Mouse (Mus musculus) left cerebral cortex, postnatal 14 days (tissue): ENCODE data around the gene Nfib. TPM values are rescaled to one million over a fixed set of nuclear protein-coding genes. Genes with fewer than 3 reads are reported as not detected.

Experiments used
- DNase-seq, 2 experiments: peaks; one replicate each; pipeline ENCODE4 v3.0.0; 2021 to 2022; ENCODE audit warnings: low spot score in 2 of 2, mixed read lengths in 1 of 2
- intact Hi-C: fragments of 180-260 bp; cut with DNase I; formaldehyde crosslinking; loops from one replicate; pipeline ENCODE4 v1.15.1; 2025
- total RNA-seq, 2 experiments: library from RNA; stranded (reverse); gene quantifications; 2 replicates each; pipeline ENCODE4 v1.2.3; 2021

The Nfib gene
- total RNA-seq, 2 experiments from 2014 or later = 94.4 to 100 TPM

DNA sequence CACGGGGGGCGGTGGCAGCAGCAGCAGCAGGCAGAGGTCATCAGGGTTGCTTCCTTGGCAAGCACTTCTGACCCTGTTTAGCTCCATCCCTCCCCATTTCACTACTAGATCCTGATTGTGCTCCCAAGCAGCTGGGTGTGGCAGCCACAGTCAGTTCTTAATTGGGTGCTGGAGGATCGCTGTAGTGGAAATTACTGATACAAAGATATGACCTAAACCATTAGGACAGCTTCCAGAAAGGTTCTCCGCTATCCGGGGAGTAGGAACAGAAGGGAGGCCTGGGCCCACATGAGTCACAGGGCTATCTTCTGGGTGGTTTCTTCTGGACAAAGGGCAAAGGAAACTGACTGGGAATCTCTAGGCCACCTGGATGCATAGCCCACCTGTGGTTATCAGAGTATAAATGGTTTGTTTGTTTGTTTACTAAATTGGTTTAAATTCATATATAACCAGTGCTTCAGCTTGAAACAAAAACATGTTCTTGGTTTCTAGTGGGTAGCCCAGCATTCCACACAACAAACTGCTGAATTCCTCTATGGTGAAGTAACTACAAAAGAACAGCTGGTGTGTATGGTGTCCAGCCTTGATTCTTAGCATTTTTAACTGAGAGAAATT is 64.4 kb downstream of the Nfib start:
- intact Hi-C loops = loop anchor here (10.0 kb wide), 1 partner anchor 544 kb away; no protein-coding TSS in a partner anchor
- no peak for DNase-seq

DNA sequence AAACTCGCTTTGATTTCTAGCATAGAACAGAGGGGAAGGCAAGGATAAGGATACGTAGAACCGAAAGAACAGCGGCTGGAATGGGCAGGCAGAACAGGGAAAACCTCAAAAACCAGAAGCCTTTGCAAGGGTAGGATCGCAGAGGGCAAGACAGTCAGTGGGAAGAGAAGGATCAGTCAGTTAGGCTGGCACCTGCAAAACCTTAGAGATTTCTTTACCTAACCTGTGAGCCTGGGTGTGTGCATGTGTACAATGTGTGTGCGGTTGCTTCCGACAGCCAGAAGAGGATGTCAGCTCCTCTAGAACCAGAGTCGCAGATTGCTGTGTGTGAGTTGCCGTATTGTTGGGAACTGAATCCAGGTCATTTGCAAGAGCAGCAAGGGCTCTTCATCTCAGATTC is 67.3 kb downstream of the Nfib start:
- intact Hi-C loops = no loop called here
- DNase-seq = no peak

DNA sequence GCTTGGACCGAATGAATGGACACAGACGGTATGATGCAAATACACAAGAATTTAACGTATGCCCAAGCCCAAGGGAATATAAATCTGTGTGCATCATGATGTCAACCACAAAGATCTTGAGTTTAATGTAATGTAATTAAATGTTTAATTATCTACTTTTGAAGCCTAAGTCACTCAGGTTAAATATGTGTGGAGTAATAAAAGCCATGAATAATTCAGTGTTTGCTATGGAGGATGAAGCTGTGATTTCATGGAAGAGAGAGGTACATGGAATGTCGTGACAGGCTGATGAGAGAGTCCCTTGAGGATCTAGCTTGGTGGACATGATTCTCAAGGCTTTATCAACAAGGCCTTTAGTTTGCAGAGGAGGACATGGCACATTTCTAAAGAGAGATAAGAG is 67.9 kb downstream of the Nfib start:
- intact Hi-C loops = no loop called here
- DNase-seq = no peak

DNA sequence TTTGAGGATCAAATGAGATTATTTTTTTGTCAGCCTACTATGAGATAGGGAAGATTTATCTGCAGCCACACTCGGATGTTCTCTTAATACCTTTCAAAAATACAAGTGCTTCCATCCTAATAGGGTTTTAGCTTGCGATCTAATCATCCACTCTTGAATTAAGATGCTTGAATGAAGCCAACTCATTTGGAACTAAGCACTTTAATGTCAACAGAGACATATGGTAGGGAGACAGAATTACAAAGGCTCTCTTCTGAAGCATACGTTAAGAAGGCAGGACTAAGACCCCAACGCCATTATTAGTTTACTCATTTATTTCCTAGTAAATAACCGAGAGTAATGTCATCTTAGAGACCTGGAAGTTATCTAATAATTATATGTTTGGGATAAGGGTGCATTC is 68.9 kb downstream of the Nfib start:
- DNase-seq = no peak
- intact Hi-C loops = no loop called here

DNA sequence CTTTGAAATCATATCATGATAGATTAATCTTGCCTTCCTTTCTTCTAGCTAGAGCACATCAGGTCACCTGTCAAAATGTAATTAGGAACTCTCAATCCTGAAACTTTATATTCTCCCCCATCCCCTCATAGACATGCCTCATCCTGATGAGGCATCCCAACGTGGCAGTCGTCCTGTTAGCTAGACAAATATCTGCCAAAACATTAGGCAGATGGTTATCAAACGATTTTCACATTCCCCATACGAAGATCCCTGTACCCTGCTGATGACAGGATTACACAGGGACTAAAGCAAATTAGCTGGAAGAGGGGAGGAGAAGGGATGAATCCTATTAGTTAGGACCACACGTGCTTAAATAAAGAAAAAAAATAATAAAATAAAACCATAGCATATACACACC is 69.7 kb downstream of the Nfib start:
- no peak for DNase-seq
- intact Hi-C loops = no loop called here

DNA sequence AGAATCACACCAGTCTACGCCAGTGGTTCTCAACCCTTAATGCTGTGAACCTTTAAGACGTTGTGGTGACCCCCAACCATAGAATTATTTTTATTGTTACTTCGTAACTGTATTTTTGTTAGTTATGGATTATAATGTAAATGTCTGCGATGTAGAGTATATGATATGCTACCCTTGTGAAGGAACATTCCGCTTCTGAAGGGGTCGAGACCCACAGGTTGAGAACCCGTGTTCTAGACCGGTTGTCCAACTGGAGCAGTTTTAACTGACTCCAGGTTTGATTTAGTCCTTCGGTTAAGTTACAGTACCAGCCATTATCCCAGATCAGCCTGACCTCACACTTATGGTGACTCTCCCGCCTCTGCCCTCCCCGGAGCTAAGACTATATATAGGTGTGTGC is 70.4 kb downstream of the Nfib start:
- intact Hi-C loops = no loop called here

DNA sequence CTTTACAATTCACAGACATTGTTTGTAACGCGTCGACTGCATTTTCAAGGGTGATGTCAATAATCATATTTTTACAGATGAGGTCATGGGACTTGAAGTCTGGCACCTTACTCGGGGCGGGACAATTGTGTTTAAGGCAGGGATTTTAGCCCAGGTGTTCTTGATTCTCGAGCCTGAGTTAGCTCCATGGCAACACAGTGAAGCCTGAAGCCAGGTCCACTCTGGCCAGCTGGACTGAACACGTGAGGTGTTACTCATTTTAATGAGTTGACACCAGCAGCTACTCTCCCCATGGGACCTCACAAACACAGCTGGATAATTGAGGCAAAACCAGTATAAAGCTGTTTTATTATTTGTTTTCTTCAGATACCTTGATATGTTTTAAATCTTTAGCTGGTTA is 71.2 kb downstream of the Nfib start:
- no peak for DNase-seq
- intact Hi-C loops = no loop called here

More for the DNA sequence above, 70.4 kb downstream of the Nfib start:
- DNase-seq = no peak

DNA sequence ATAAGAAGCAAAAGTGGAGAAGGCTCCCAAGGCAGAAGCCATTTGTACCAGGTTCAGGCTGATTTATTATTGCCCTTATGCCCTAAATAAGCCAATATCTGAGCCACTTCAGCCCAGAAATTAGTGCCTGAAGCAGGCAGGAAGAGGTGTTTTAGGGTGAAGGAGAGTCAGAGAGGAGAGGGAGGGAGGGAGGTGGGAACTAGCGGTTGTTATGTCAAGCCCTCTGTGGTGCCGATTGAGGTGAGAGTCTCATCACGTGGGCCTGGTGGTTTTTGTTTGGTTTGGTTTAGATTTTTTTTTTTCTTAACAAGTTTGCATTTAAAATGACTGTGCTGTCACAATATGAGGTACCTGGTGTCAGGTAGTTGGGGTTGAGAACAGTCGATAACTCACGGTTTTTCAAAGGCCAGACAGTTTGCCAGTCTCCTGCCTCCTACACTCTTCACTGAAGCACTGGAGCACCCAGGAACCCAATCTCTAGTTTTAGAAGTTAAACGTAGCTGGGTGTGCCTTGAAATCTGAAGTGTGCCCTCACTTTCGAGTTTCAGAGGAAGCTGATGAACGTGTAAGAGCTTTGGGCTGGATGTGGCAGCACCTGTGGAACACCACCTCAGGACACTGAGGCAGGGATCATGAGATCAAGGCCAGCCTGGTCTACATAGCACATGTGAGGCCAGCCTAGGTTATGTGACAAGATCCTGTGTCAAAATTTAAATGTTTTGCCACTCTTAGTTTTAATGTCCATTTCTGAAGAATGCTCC is 81.1 kb downstream of the Nfib start:
- intact Hi-C loops = loop anchor here (5.0 kb wide), 1 partner anchor 308 kb away; no protein-coding TSS in a partner anchor
- DNase-seq = no peak

DNA sequence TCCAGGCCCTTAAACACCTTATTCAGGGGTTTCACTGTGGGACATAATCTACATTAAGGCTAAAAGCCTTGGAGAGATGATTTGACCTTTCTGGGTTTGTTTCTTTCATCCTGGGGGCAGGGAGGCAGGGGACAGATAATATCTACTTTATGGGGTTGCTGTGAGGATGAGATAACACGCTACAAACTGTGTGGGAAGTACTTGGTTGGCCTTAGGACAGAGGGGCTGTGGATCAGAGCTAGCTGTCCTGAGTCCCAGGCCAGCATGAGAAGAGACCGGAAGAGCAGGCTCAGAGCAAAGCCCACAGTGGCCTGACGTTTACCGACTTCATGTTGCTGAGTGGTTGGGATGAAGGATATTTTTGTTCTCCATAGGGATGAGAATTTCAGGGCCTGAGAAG is 81.7 kb downstream of the Nfib start:
- intact Hi-C loops = no loop called here
- no peak for DNase-seq

DNA sequence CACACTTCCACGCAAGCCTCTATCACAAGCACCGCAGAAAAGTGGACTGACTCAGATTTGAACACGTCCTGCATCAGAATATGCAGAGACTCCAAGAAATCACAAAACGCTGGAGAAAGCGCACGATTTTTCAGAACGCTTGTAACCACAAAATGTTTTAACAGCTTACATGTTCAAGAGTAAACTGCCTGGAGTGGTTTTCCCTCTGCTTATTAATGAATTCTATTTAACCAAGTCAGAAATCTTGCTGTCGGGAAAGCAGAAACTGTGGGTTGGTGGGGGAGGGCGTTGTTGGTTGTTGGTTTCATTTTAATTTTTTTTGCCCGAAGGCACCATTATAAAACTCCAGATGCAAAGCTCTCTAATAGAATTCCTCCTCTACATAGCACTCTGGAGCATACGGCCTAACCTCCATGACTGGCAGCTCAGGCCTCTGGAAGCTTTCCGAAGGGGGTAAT is 82.4 kb downstream of the Nfib start:
- DNase-seq = no peak
- intact Hi-C loops = no loop called here

DNA sequence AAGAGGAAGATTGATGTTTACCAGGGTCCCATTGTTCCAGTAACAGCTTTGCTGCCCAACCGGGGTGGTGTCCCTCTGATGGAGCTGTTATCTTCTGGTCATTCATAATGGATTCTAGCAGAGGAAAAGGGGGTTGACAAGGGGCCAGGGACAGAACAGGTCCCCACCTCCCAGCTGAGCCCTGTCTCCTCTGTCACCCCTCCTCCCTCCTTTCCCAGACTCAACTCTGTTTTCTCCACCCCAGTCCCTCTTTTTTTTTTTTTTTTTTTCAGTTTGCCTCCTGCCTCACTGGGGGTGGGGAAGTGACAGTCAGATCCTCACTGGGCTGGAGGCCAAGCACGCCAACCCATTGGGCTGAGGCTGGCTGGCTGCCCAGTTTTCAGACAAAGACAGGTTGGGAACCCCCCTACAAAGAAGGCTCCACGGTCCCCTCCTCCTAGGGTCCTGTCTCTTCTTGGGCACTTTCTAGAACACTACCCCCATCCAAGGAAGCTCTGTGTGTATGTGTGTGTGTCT is 83.2 kb downstream of the Nfib start:
- intact Hi-C loops = no loop called here
- peak; percentile 76 to 78 for DNase-seq

DNA sequence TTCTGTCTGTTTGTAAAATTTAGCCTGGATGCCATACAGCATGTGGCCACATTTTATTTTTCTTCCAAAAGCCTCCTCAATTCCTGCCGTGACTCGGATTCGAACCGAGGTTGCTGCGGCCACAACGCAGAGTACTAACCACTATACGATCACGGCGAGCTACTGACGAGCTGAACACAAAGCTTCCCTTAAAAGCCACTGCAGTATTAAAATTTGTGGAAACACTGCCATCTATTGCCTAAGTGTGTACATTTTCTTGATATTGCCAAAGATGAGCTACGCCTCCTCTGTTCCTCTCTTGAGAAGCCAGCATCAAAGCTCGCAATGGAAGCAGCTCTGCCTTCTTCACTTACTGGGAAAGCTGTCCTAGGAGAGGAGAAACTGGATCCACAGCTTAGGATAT is 86.0 kb downstream of the Nfib start:
- intact Hi-C loops = loop anchor here (10.0 kb wide), 2 partner anchors 1125 to 1435 kb away; no protein-coding TSS in a partner anchor
- peak; percentile 76 to 86 for DNase-seq

DNA sequence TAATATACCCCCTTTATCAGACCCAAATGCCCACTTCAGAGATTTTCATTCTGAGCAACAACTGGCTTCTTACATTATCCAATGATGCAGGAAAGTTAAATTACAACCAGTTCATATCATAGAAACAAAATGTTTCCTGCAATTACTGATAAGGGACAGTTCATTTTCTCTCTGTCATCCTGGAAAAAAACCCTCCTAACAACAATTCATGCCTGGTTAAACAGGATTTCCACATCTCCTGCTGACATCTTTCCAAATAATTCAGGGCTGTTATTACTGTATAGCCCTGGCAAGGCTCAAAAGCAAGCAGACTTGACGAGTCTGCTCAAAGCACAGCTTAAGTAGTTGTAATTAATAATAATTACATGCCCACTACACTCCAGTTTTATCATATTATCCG is 86.5 kb downstream of the Nfib start:
- intact Hi-C loops = loop anchor here (10.0 kb wide), 2 partner anchors 1124 to 1434 kb away; no protein-coding TSS in a partner anchor
- no peak for DNase-seq

DNA sequence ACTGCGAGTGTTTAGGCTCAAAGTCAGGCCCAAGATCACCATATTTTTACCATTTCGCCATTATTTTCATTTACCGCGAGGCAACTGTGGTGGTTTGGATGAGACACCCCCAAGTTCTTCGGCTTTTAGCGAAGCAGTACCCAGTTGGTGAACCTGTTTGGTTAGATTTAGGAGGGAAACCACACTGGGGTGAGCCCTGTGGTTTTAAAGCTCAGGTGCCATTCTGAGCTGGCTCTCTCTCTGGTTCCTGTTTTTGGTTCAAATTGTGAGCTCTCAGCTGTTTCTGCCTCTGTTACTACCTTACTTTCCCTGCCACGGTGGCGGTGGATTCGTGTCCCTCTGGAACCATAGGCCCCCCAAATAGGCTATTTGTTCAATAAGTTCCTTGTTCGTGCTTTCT is 88.3 kb downstream of the Nfib start:
- no peak for DNase-seq
- intact Hi-C loops = loop anchor here (10.0 kb wide), 2 partner anchors 1122 to 1432 kb away; no protein-coding TSS in a partner anchor

DNA sequence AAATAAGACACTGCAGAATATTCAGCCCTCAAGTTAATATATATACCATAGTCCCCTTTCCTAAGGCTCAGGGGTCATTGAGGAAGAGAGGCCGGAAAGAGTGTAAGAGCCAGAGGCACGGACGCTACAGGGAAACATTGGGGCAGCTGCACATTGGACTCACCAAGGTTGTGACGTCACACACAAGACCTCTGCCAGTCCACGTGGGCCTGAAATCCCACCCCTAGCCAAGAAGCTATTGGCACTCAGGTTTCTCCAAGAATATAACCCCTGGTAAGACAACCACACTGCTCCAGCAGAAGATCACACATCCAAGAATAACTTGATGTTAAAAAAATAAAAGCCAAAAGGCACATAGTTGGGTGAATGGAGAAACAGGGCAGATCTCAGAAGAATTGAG is 89.8 kb downstream of the Nfib start:
- intact Hi-C loops = loop anchor here (10.0 kb wide), 2 partner anchors 1121 to 1431 kb away; no protein-coding TSS in a partner anchor
- DNase-seq = no peak

DNA sequence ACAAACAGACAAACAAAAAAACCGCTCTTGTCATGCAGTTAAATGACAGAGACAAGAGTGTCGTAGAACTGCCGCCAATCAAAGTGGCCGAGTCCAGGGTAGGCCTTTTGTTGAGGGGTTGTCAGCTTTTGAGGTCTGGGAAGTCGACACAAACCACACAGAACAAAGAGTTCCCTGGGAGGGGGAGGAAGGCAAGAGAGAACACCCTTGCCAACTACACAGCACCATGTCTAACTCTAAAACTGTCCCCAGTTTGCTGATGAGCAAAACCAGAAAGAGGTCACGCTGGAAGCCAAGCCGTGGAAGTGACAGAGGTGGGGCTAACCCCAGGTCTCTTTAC is 91.1 kb downstream of the Nfib start:
- intact Hi-C loops = loop anchor here (10.0 kb wide), 2 partner anchors 1120 to 1430 kb away; no protein-coding TSS in a partner anchor
- DNase-seq = no peak

DNA sequence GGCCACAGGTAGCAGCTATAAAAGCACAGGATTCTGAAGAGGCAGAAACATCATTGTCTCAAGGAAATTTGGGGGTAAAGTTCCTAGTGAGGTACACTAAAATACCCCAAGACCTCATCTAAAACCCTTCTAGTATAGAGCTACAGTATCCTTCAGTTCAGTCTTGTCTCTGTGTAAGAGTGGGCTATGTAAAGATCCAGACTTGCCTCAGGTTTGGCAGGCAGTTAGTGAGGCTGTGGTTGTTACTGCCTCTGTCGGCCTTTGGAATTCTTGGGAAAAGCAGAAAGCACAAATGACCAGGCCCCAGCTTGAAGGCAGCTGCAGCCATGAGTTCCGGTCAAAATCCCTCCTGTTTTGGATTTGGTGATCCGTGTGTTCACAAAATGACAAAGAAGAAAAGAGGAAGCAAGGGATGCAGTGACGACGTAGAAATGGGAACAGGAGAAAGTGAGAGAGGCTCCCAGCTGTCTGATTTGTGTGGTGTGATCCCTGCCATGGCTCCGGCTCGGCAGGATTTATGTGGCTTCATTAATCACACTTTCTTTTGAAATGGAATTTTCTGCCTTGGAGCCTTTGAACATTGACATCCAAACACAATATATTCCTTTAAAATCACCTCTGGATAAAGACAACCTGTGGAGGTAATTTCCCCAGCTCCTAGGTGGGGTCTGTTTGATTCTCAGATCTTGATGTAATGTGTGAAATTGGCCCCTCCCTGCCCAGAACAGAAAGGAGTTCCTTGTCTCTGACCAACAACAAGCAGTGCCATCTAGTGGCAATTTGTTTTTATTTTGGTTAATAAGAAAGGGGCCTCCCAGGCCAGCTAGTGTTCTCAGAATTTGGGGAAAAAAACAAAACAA is 91.7 kb downstream of the Nfib start:
- DNase-seq = peak; percentile 63 to 78
- intact Hi-C loops = loop anchor here (10.0 kb wide), 2 partner anchors 1119 to 1429 kb away; no protein-coding TSS in a partner anchor

DNA sequence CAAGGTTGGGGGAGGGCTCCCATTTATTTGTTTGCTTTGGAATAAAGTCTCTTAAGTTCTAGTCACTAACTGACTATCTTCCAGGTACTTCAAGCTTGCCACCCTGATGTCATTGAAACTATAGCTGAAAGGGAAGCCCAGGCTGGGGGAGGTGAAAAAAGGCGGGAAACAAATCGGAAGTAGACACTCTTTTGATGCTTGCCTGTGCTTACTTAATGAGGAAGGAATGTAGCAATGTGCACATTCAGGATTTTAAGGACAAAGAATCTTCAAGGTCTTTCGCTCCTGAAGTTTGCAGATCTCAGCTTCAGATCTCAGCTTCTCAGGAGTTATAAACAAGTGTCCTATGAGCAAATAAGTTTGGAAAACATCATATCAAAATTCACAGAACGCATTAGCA is 95.9 kb downstream of the Nfib start:
- no peak for DNase-seq
- intact Hi-C loops = loop anchor here (10.0 kb wide), 2 partner anchors 1115 to 1425 kb away; no protein-coding TSS in a partner anchor

DNA sequence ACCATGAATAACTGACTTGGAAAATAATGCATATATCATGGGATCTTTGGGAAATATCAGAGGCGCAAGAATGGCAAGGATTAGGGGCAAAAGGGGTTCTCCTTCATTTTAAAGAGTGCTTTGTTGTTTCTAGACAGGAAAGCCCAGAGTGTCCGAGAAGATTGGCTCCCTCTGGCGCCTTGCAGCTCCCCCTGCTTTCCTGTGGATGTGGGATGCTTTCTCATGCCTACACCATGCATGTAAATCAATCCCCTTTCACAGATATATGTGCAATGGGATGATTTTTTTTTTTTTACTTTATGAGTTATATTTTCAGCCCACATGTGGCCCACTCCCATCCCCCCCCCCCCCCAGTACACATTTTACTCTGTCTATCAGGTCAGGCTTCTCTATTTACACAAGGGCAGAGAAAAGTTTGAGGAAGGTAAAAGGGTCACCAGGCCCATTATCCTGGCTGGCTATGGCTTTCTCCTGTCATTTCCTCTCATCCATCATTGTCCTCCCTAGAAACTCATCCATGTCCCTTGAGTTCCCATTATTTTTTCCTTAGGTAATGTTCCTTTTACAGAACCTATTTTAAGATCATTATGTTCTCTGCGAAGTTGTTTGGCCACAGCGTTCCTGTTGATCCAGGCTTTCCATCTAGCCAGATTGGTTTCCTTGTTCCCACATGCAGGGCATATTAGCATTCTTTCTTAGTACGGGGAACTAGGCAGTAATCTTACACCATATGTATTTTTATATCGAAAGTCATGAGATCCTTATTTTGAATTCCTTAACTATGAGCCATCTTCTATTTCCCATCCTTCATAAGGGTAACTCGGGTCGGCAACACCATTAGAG is 96.6 kb downstream of the Nfib start:
- DNase-seq = no peak
- intact Hi-C loops = no loop called here
